Mouse (Mus musculus): ENCODE results near the gene Wdr74. TPM values are rescaled to one million over a fixed set of nuclear protein-coding genes. Genes with fewer than 3 reads are reported as not detected.

Gene Wdr74
- polyA plus RNA-seq, 1 experiment from 2014 or later = 16.3 TPM

- Histone ChIP-seq H3K79me2 (ENCODE audit: inconsistent target) (peaks cover 46% of the 10 kb centered on the region), H3K27ac (peak overlapping the region; percentile 49), H3K36me3 (ENCODE audit: inconsistent target) (peaks cover 20% of the 10 kb centered on the region), H3K4me3 (ENCODE audit: inconsistent target) (peak overlapping the region; percentile 61)
- 6% methylated on average over 20 of the region's 20 CpGs for WGBS (ENCODE audit: missing documents)
Observed at GRCm38 (mm10) chr19:8774951-8775421, 39.4 kb downstream of the Wdr74 start.

- peaks cover 25% of the 10 kb centered on the region for H3K36me3 ChIP-seq (ENCODE audit: inconsistent target)
- WGBS (ENCODE audit: missing documents) = 4% methylated on average over 32 of the region's 32 CpGs
- H3K4me3 ChIP-seq (ENCODE audit: inconsistent target) = peak within 1 kb of the TSS; percentile 80
- H3K27ac ChIP-seq = peak within 1 kb of the TSS; percentile 50
- H3K79me2 ChIP-seq (ENCODE audit: inconsistent target) = peaks cover 10% of the 10 kb centered on the region; the same call in 1 of the 2 replicates
Observed at GRCm38 (mm10) chr19:8786008-8786781, 50.6 kb downstream of the Wdr74 start, which contains the start of gene Taf6l. Gene Taf6l, minus strand, starts transcription at chr19:8786417.

- H3K27ac ChIP-seq = no peak overlapping the region
- peaks cover 10% of the 10 kb centered on the region; the same call in 1 of the 2 replicates for H3K79me2 ChIP-seq (ENCODE audit: inconsistent target)
- WGBS (ENCODE audit: missing documents) = 96% methylated on average over 3 of the region's 3 CpGs
- H3K36me3 ChIP-seq (ENCODE audit: inconsistent target) = peaks cover 13% of the 10 kb centered on the region
- no peak overlapping the region for H3K4me3 ChIP-seq (ENCODE audit: inconsistent target)
Observed at GRCm38 (mm10) chr19:8788521-8788920, 52.9 kb downstream of the Wdr74 start.

- Histone ChIP-seq H3K36me3 (ENCODE audit: inconsistent target) (peaks cover 17% of the 10 kb centered on the region), H3K4me3 (ENCODE audit: inconsistent target) (no peak overlapping the region), H3K27ac (no peak overlapping the region), H3K79me2 (ENCODE audit: inconsistent target) (peaks cover 10% of the 10 kb centered on the region; the same call in 1 of the 2 replicates)
- WGBS (ENCODE audit: missing documents) = 76% methylated on average over 1 of the region's 1 CpGs
Observed at GRCm38 (mm10) chr19:8789171-8789570, 53.5 kb downstream of the Wdr74 start.

GRCm38 (mm10) chr19:8790171-8790570 is 54.5 kb downstream of the Wdr74 start:
- no peak overlapping the region for H3K27ac ChIP-seq
- 81% methylated on average over 7 of the region's 7 CpGs for WGBS (ENCODE audit: missing documents)
- H3K36me3 ChIP-seq (ENCODE audit: inconsistent target) = peaks cover 27% of the 10 kb centered on the region
- H3K79me2 ChIP-seq (ENCODE audit: inconsistent target) = peaks cover 7% of the 10 kb centered on the region; the same call in 1 of the 2 replicates
- H3K4me3 ChIP-seq (ENCODE audit: inconsistent target) = no peak overlapping the region

Other genes starting within 250 kb of the Wdr74 start
- not detected in 3 replicates for gene Slc22a8, start 144.6 kb upstream of the Wdr74 start, polyA plus RNA-seq (2018)
- not detected in 3 replicates for gene Slc22a6, start 117.8 kb upstream of the Wdr74 start, polyA plus RNA-seq (2018)
- not detected in 3 replicates for gene Chrm1, start 72.0 kb upstream of the Wdr74 start, polyA plus RNA-seq (2018)
- 384 to 539 TPM (median 494 TPM) in 3 replicates for gene Slc3a2, start 12.5 kb upstream of the Wdr74 start, polyA plus RNA-seq (2018)
- gene 1700092M07Rik, start 4.9 kb downstream of the Wdr74 start, polyA plus RNA-seq (2018) = not detected in 3 replicates
- gene Stx5a, start 5.6 kb downstream of the Wdr74 start, polyA plus RNA-seq (2018) = 32.3 to 65.9 TPM (median 61.9 TPM) in 3 replicates
- 68.7 to 115 TPM (median 96.9 TPM) in 3 replicates for gene Nxf1, start 21.2 kb downstream of the Wdr74 start, polyA plus RNA-seq (2018)
- 14.9 to 33.7 TPM (median 26.6 TPM) in 3 replicates for gene Tmem223, start 35.2 kb downstream of the Wdr74 start, polyA plus RNA-seq (2018)
- 70.7 to 93.4 TPM (median 87.5 TPM) in 3 replicates for gene Tmem179b, start 38.6 kb downstream of the Wdr74 start, polyA plus RNA-seq (2018)
- 11.3 to 16.9 TPM (median 15.6 TPM) in 3 replicates for gene Taf6l, start 50.6 kb downstream of the Wdr74 start, polyA plus RNA-seq (2018)
- 87.6 to 127 TPM (median 98.0 TPM) in 3 replicates for gene Polr2g, start 62.8 kb downstream of the Wdr74 start, polyA plus RNA-seq (2018)
- 1.5 to 2.4 TPM (median 2.0 TPM) in 3 replicates for gene Zbtb3, start 66.7 kb downstream of the Wdr74 start, polyA plus RNA-seq (2018)
- gene Ttc9c, start 83.5 kb downstream of the Wdr74 start, polyA plus RNA-seq (2018) = 25.0 to 30.5 TPM (median 30.3 TPM) in 3 replicates
- gene Hnrnpul2, start 84.2 kb downstream of the Wdr74 start, polyA plus RNA-seq (2018) = 74.0 to 130 TPM (median 81.5 TPM) in 3 replicates
- 44.3 TPM in 1 of 3 replicates, not detected in the others for gene AC129217.1, start 93.9 kb downstream of the Wdr74 start, polyA plus RNA-seq (2018)
- 72.1 to 121 TPM (median 102 TPM) in 3 replicates for gene Bscl2, start 101.6 kb downstream of the Wdr74 start, polyA plus RNA-seq (2018)
- gene Gng3, start 103.4 kb downstream of the Wdr74 start, polyA plus RNA-seq (2018) = not detected in 3 replicates
- 0.09 to 0.10 TPM in 2 of 3 replicates, not detected in the other for gene Lrrn4cl, start 114.9 kb downstream of the Wdr74 start, polyA plus RNA-seq (2018)
- gene Ubxn1, start 135.7 kb downstream of the Wdr74 start, polyA plus RNA-seq (2018) = 160 to 383 TPM (median 167 TPM) in 3 replicates
- gene Uqcc3, start 145.1 kb downstream of the Wdr74 start, polyA plus RNA-seq (2018) = 33.7 to 44.5 TPM (median 41.3 TPM) in 3 replicates
- gene Lbhd1, start 147.9 kb downstream of the Wdr74 start, polyA plus RNA-seq (2018) = 1.5 to 3.7 TPM (median 2.5 TPM) in 3 replicates
- not detected in 3 replicates for gene Gm49403, start 148.1 kb downstream of the Wdr74 start, polyA plus RNA-seq (2018)
- gene 1810009A15Rik, start 153.0 kb downstream of the Wdr74 start, polyA plus RNA-seq (2018) = 48.2 to 79.8 TPM (median 50.8 TPM) in 3 replicates
- not detected in 3 replicates for gene Gm49416, start 153.1 kb downstream of the Wdr74 start, polyA plus RNA-seq (2018)
- gene Ints5, start 157.2 kb downstream of the Wdr74 start, polyA plus RNA-seq (2018) = 4.4 to 13.0 TPM (median 11.6 TPM) in 3 replicates
- gene Ganab, start 162.2 kb downstream of the Wdr74 start, polyA plus RNA-seq (2018) = 70.1 to 93.3 TPM (median 80.1 TPM) in 3 replicates
- gene B3gat3, start 184.5 kb downstream of the Wdr74 start, polyA plus RNA-seq (2018) = 38.7 to 45.8 TPM (median 41.0 TPM) in 3 replicates
- gene Rom1, start 193.5 kb downstream of the Wdr74 start, polyA plus RNA-seq (2018) = 1.3 to 2.3 TPM (median 1.9 TPM) in 3 replicates
- gene Eml3, start 193.7 kb downstream of the Wdr74 start, polyA plus RNA-seq (2018) = 17.0 to 32.0 TPM (median 23.3 TPM) in 3 replicates
- gene Mta2, start 206.0 kb downstream of the Wdr74 start, polyA plus RNA-seq (2018) = 63.1 to 68.2 TPM (median 63.7 TPM) in 3 replicates
- 11.5 to 14.4 TPM (median 13.4 TPM) in 3 replicates for gene Tut1, start 218.0 kb downstream of the Wdr74 start, polyA plus RNA-seq (2018)
- 224 to 506 TPM (median 366 TPM) in 3 replicates for gene Eef1g, start 231.2 kb downstream of the Wdr74 start, polyA plus RNA-seq (2018)